Mouse (Mus musculus): ENCODE measurements at regions not wholly inside any gene's neighbourhood (a gene's known extent, or its start where the extent isn't known, plus 50 kb on each side); places are given as distances from the start of the nearest gene placed in this dataset.

DNA sequence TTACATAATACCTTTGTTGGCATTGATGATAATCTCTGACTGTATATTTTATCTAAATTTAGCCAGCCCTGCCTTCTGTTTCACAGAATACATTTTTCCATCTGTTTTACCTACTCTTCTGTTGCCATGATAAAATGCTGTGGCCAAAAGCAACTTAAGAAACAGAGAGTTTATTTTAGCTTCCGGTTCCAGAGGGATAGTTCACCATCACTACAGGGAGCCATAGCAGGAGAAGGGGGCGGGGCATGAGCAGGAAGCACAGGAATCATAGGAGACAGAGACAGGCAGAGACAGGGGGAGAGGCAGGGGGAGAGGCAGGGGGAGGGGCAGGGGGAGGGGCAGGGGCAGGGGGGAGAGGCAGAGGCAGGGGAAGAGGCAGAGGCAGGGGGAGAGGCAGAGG lies 72.8 kb upstream of the Plcz1 start:
- Histone ChIP-seq H3K4me2 (no peak overlapping the region), H3K9ac (ENCODE audit: low read depth, low read length) (no peak overlapping the region), H3K4me3 (ENCODE audit: low read depth, low read length) (no peak overlapping the region), H3K27ac (ENCODE audit: low read depth, low read length) (no peak overlapping the region), H3K4me1 (replicated peaks; ENCODE audit: control insufficient read depth, insufficient read depth, low read length) (no peaks in the 10 kb centered on the region), H3K27me3 (replicated peaks; ENCODE audit: control insufficient read depth, insufficient read depth, low read length) (no peaks in the 10 kb centered on the region), H3K36me3 (ENCODE audit: control insufficient read depth, insufficient read depth, low read length) (no peaks in the 10 kb centered on the region), H3K9me3 (ENCODE audit: control insufficient read depth, low read length) (no peaks in the 10 kb centered on the region)
- no peak for ATAC-seq (replicated peaks; ENCODE audit: low FRiP score)
- DNase-seq (ENCODE audit: low spot score): no peak
- 85% methylated on average over 2 of the region's 2 CpGs for WGBS

GRCm38 (mm10) chr6:140112054-140112453 lies 70.8 kb upstream of the Plcz1 start:
- WGBS: 83% methylated on average over 10 of the region's 10 CpGs
- no peak overlapping the region for H3K4me2 ChIP-seq
- no peaks in the 10 kb centered on the region for H3K9me3 ChIP-seq (ENCODE audit: control insufficient read depth, low read length)
- no peak overlapping the region for H3K4me3 ChIP-seq (ENCODE audit: low read depth, low read length)
- H3K9ac ChIP-seq (ENCODE audit: low read depth, low read length): no peak overlapping the region
- no peak overlapping the region for H3K27ac ChIP-seq (ENCODE audit: low read depth, low read length)
- DNase-seq (ENCODE audit: low spot score) (no peak), ATAC-seq (replicated peaks; ENCODE audit: low FRiP score) (no peak)
- H3K27me3 ChIP-seq (replicated peaks; ENCODE audit: control insufficient read depth, insufficient read depth, low read length): no peaks in the 10 kb centered on the region
- H3K36me3 ChIP-seq (ENCODE audit: control insufficient read depth, insufficient read depth, low read length): no peaks in the 10 kb centered on the region
- no peaks in the 10 kb centered on the region for H3K4me1 ChIP-seq (replicated peaks; ENCODE audit: control insufficient read depth, insufficient read depth, low read length)

- 53% methylated on average over 8 of the region's 8 CpGs for WGBS
Observed at GRCm38 (mm10) chr6:140108083-140108482, 66.8 kb upstream of the Plcz1 start.

DNA sequence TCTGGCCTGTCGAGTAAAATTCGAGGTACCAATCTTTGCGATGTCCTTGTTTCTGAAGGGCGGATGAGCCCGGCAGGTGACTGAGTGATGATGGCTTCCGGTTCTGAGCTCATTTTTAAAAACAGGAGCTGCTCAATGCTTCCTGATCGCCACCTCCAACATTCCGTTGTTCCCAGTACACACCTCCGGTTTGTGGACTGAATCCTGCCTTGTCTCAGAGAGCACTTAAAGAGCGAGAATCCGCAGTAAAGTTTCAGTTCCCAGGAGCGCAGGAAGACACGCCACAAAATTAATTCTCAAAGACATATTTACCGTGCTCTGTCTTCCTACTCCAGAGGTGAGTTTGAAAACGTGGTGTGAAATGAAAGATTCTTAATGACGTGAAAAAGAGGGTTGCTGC lies 66.4 kb upstream of the Plcz1 start:
- no peak for ATAC-seq (replicated peaks; ENCODE audit: low FRiP score)
- H3K4me1 ChIP-seq (replicated peaks; ENCODE audit: control insufficient read depth, insufficient read depth, low read length): no peaks in the 10 kb centered on the region
- WGBS: 79% methylated on average over 16 of the region's 16 CpGs

More at GRCm38 (mm10) chr6:140108083-140108482, 66.8 kb upstream of the Plcz1 start:
- Histone ChIP-seq H3K9me3 (ENCODE audit: control insufficient read depth, low read length) (no peaks in the 10 kb centered on the region), H3K4me3 (ENCODE audit: low read depth, low read length) (no peak overlapping the region), H3K4me1 (replicated peaks; ENCODE audit: control insufficient read depth, insufficient read depth, low read length) (no peaks in the 10 kb centered on the region), H3K9ac (ENCODE audit: low read depth, low read length) (no peak overlapping the region), H3K27me3 (replicated peaks; ENCODE audit: control insufficient read depth, insufficient read depth, low read length) (no peaks in the 10 kb centered on the region), H3K4me2 (no peak overlapping the region), H3K36me3 (ENCODE audit: control insufficient read depth, insufficient read depth, low read length) (no peaks in the 10 kb centered on the region), H3K27ac (ENCODE audit: low read depth, low read length) (no peak overlapping the region)
- ATAC-seq (replicated peaks; ENCODE audit: low FRiP score) (no peak), DNase-seq (ENCODE audit: low spot score) (no peak)

GRCm38 (mm10) chr6:140106141-140106540 lies 64.9 kb upstream of the Plcz1 start:
- no peaks in the 10 kb centered on the region for H3K27me3 ChIP-seq (replicated peaks; ENCODE audit: control insufficient read depth, insufficient read depth, low read length)
- no peak for ATAC-seq (replicated peaks; ENCODE audit: low FRiP score)
- no peaks in the 10 kb centered on the region for H3K36me3 ChIP-seq (ENCODE audit: control insufficient read depth, insufficient read depth, low read length)
- 83% methylated on average over 5 of the region's 5 CpGs for WGBS
- H3K4me1 ChIP-seq (replicated peaks; ENCODE audit: control insufficient read depth, insufficient read depth, low read length): no peaks in the 10 kb centered on the region
- no peaks in the 10 kb centered on the region for H3K9me3 ChIP-seq (ENCODE audit: control insufficient read depth, low read length)
- H3K27ac ChIP-seq (ENCODE audit: low read depth, low read length): no peak overlapping the region
- DNase-seq (ENCODE audit: low spot score): no peak
- no peak overlapping the region for H3K9ac ChIP-seq (ENCODE audit: low read depth, low read length)
- H3K4me3 ChIP-seq (ENCODE audit: low read depth, low read length): no peak overlapping the region
- no peak overlapping the region for H3K4me2 ChIP-seq

More for the DNA sequence above, 66.4 kb upstream of the Plcz1 start:
- no peak overlapping the region for H3K4me2 ChIP-seq
- no peaks in the 10 kb centered on the region for H3K27me3 ChIP-seq (replicated peaks; ENCODE audit: control insufficient read depth, insufficient read depth, low read length)
- no peak overlapping the region for H3K4me3 ChIP-seq (ENCODE audit: low read depth, low read length)
- H3K36me3 ChIP-seq (ENCODE audit: control insufficient read depth, insufficient read depth, low read length): no peaks in the 10 kb centered on the region
- no peak overlapping the region for H3K27ac ChIP-seq (ENCODE audit: low read depth, low read length)
- no peak overlapping the region for H3K9ac ChIP-seq (ENCODE audit: low read depth, low read length)
- H3K9me3 ChIP-seq (ENCODE audit: control insufficient read depth, low read length): no peaks in the 10 kb centered on the region
- DNase-seq (ENCODE audit: low spot score): no peak

DNA sequence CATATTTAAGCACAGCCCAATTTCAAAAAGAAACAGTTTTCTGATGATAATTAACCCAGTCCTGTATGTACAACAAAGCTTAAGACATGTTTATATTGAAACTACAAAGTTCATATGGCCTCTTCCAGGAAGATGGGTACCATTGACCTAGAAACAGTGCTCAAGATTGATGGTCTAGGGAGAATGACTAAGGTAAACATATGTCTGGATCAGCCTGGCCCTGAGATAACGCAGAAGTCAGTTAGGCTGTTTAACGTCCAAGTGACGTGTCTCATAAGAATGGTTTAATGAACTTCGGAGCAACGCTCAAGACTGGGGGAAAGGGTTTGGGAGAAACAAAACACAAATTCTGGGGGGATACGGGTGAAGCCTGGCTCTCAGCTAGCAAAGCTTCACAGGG lies 60.8 kb upstream of the Plcz1 start:
- no peaks in the 10 kb centered on the region for H3K9me3 ChIP-seq (ENCODE audit: control insufficient read depth, low read length)
- H3K27me3 ChIP-seq (replicated peaks; ENCODE audit: control insufficient read depth, insufficient read depth, low read length): no peaks in the 10 kb centered on the region
- no peak overlapping the region for H3K4me2 ChIP-seq
- no peak overlapping the region for H3K4me3 ChIP-seq (ENCODE audit: low read depth, low read length)
- ATAC-seq (replicated peaks; ENCODE audit: low FRiP score) (no peak), DNase-seq (ENCODE audit: low spot score) (no peak)
- H3K27ac ChIP-seq (ENCODE audit: low read depth, low read length): no peak overlapping the region
- H3K36me3 ChIP-seq (ENCODE audit: control insufficient read depth, insufficient read depth, low read length): no peaks in the 10 kb centered on the region
- H3K9ac ChIP-seq (ENCODE audit: low read depth, low read length): no peak overlapping the region
- WGBS: 51% methylated on average over 6 of the region's 6 CpGs
- H3K4me1 ChIP-seq (replicated peaks; ENCODE audit: control insufficient read depth, insufficient read depth, low read length): no peaks in the 10 kb centered on the region

DNA sequence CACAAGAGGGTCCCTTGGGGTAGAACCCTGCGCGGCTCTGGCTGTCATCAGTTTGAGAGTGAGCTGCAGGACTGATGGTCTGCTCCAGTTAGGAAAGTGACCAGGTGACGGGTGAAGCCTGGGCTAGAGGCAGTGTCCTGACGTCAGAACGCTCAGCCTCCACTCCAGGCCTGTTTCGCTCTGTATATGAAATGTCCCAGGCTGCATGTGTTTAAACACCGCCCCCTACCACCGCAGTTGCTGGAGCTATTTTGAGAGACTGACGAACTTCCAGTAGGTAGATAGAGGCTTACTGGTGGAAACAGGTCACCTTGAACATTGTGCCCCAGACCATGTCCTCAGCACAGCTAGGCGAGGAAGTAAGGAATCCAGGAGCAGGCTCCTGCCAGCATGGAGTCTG lies 54.2 kb upstream of the Plcz1 start:
- Histone ChIP-seq H3K36me3 (ENCODE audit: control insufficient read depth, insufficient read depth, low read length) (no peaks in the 10 kb centered on the region), H3K4me3 (ENCODE audit: low read depth, low read length) (no peak overlapping the region), H3K4me2 (no peak overlapping the region), H3K27ac (ENCODE audit: low read depth, low read length) (no peak overlapping the region), H3K9me3 (ENCODE audit: control insufficient read depth, low read length) (no peaks in the 10 kb centered on the region), H3K9ac (ENCODE audit: low read depth, low read length) (no peak overlapping the region), H3K27me3 (replicated peaks; ENCODE audit: control insufficient read depth, insufficient read depth, low read length) (no peaks in the 10 kb centered on the region), H3K4me1 (replicated peaks; ENCODE audit: control insufficient read depth, insufficient read depth, low read length) (no peaks in the 10 kb centered on the region; the same call in 1 of the 2 replicates)
- ATAC-seq (replicated peaks; ENCODE audit: low FRiP score): no peak
- DNase-seq (ENCODE audit: low spot score): no peak
- 72% methylated on average over 10 of the region's 10 CpGs for WGBS

Data from liver, embryonic 11.5 days (tissue).